Mouse (Mus musculus): Measurements from ENCODE around the gene Myh6.

DNA sequence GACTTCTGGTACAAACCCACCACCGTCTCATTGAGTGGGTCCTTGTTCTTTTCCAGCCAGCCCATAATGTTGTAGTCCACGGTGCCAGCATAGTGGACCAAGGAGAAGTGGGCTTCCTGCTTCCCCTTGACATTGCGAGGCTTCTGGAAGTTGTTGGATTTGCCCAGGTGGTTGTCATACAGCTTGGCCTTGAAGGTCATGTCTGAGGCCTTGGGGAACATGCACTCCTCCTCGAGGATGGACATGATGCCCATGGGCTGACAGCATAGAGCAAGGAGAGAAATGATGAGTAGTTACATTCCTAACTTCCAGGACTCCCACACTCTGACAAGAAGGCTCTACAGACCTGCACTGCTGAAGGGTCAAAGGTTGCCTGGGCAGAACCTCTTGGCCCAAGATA, 8.2 kb downstream of the Myh6 start:
- TF ChIP-seq CTCF (IDR thresholded peaks at IDR 0.05; ENCODE audit: insufficient read depth, low read depth, low read length): no peak
- TF ChIP-seq POLR2A (IDR thresholded peaks at IDR 0.05; ENCODE audit: insufficient read depth, low read depth, low read length): no peak
